Mouse (Mus musculus): ENCODE data around the gene Prss29. TPM values are rescaled to one million over a fixed set of nuclear protein-coding genes. Genes with fewer than 3 reads are reported as not detected.
A peak's percentile ranks its signal among the peaks of the same experiment; 100 is the strongest.

Prss29 gene
- total RNA-seq, 2 experiments from 2014 or later = not detected

DNA sequence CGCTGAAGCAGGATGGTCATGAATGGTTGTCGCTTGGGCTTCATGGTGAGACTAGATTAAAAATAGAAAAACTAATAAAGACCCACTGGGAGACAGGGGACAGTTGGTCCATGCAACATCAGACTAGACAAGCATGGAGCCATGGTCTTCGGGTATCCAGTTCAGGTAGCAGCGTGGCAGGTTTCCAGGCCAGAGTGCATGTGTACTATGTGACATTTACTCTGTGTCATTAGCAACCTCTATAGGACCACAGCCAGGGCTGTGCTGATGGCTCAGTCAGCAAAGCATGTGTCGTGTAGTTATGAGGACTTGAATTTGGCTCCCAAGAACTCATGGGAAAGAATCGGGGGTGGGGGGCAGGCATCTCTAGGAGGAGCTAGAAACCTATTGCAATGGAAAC, 21.5 kb downstream of the Prss29 start:
- DNase-seq (ENCODE audit: extremely low spot score in 1 of 2, low spot score in 1 of 2) = no peak

- DNase-seq (ENCODE audit: extremely low spot score in 1 of 2, low spot score in 1 of 2) = no peak
Measured at GRCm38 (mm10) chr17:25341490-25341889, 23.0 kb downstream of the Prss29 start.

- DNase-seq (ENCODE audit: extremely low spot score in 1 of 2, low spot score in 1 of 2) = no peak
Measured at GRCm38 (mm10) chr17:25345462-25345861, 27.0 kb downstream of the Prss29 start, which contains the start of gene Tpsab1. Gene Tpsab1, minus strand, starts transcription at chr17:25345562.

GRCm38 (mm10) chr17:25361291-25361690, 42.8 kb downstream of the Prss29 start:
- no peak for DNase-seq (ENCODE audit: extremely low spot score in 1 of 2, low spot score in 1 of 2)

DNA sequence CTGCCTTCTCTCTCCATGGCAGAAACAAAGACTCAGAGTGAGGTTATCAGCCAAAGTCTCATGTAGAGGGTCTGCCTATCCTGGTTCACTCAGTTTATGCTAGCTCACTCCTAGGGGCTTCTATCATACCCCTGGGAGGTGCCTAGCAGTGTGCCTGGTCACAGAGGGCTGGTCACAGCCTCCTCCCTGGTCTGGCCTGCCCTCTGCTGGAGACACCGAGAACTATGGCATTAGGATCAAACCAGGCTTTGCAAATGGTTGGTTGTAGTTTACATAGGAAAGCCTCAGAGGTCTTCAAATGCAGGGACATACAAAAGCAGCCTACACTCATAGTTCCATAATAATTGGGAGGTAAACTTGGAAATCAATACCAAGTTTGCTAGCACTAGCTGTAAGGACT, 45.3 kb downstream of the Prss29 start:
- peak in 1 of 2 experiments; percentile 74 for DNase-seq (ENCODE audit: extremely low spot score in 1 of 2, low spot score in 1 of 2)

GRCm38 (mm10) chr17:25366005-25366404, 47.6 kb downstream of the Prss29 start, which contains the start of gene Tpsb2:
Gene Tpsb2, plus strand, starts transcription at chr17:25366305.
- no peak for DNase-seq (ENCODE audit: extremely low spot score in 1 of 2, low spot score in 1 of 2)

DNA sequence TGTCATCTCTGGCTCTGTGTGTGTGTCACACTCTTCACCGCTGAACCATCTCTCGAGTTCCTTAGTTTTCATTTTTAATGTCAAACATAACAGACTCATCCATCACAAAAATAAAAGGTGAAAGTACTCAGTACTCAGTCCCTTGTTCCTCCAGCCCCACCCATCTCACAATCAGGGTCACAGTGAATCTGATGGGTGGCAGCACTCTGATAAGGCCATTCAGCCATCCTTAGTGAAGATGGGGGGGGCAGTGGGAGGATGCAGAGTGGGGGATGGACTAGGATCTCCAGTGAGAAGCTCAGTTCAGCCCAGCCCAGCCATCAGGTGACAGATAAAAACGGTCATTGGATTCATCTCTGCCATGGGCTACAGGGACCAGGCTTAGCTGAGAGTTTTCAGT, 50.5 kb downstream of the Prss29 start, which contains the start of gene Tpsg1:
Gene Tpsg1 (plus strand): TSS at position 301 of the 400 bp plus-strand sequence.
- no peak for DNase-seq (ENCODE audit: extremely low spot score in 1 of 2, low spot score in 1 of 2)

Other genes with a start within 250 kb of the Prss29 start
- gene Tmem204, start 235.1 kb upstream of the Prss29 start, total RNA-seq (2021) = 1 to 10 TPM; 8.0 to 8.4 TPM
- gene Telo2, start 202.7 kb upstream of the Prss29 start, total RNA-seq (2021) = 10 to 100 TPM; 29.3 to 43.2 TPM
- 1 to 10 TPM; 2.5 to 2.9 TPM for gene Ptx4, start 197.9 kb upstream of the Prss29 start, total RNA-seq (2021)
- gene Clcn7, start 185.3 kb upstream of the Prss29 start, total RNA-seq (2021) = 10 to 100 TPM; 49.6 to 54.2 TPM
- gene Ccdc154, start 156.2 kb upstream of the Prss29 start, total RNA-seq (2021) = not detected
- not detected for gene Gm38655, start 143.2 kb upstream of the Prss29 start, total RNA-seq (2021)
- 10 to 100 TPM; 20.7 to 21.5 TPM for gene BC003965, start 134.1 kb upstream of the Prss29 start, total RNA-seq (2021)
- 10 to 100 TPM; 32.5 to 34.4 TPM for gene Unkl, start 130.3 kb upstream of the Prss29 start, total RNA-seq (2021)
- 10 to 100 TPM; 74.3 to 74.9 TPM for gene Gnptg, start 78.5 kb upstream of the Prss29 start, total RNA-seq (2021)
- gene Tsr3, start 78.5 kb upstream of the Prss29 start, total RNA-seq (2021) = 10 to 100 TPM; 25.1 to 28.5 TPM
- gene Baiap3, start 62.3 kb upstream of the Prss29 start, total RNA-seq (2021) = 1 to 10 TPM; 6.6 to 8.9 TPM
- gene Ube2i, start 44.0 kb upstream of the Prss29 start, total RNA-seq (2021) = 100 to 1,000 TPM; 229 to 234 TPM
- gene Prss34, start 20.3 kb upstream of the Prss29 start, total RNA-seq (2021) = not detected
- gene Prss28, start 10.0 kb upstream of the Prss29 start, total RNA-seq (2021) = not detected
- under 1 TPM in 1 of 2 experiments, not detected in 1; 0.42 TPM for gene Tpsab1, start 26.9 kb downstream of the Prss29 start, total RNA-seq (2021)
- 1 to 10 TPM in 1 of 2 experiments, under 1 TPM in 1; 0.35 to 1.2 TPM for gene Tpsb2, start 47.7 kb downstream of the Prss29 start, total RNA-seq (2021)
- not detected for gene Tpsg1, start 50.6 kb downstream of the Prss29 start, total RNA-seq (2021)
- gene Cacna1h, start 115.1 kb downstream of the Prss29 start, total RNA-seq (2021) = 100 to 1,000 TPM in 1 of 2 experiments, 10 to 100 TPM in 1; 91.0 to 119 TPM
- 1 to 10 TPM; 1.7 to 2.4 TPM for gene Tekt4, start 136.0 kb downstream of the Prss29 start, total RNA-seq (2021)
- under 1 TPM in 1 of 2 experiments, not detected in 1; 0.15 TPM for gene Sstr5, start 178.6 kb downstream of the Prss29 start, total RNA-seq (2021)

Data from layer of hippocampus, postnatal 25 days (tissue).